Mouse (Mus musculus): ENCODE data around the gene Pik3r1.
A peak's percentile ranks its signal among the peaks of the same experiment; 100 is the strongest.

Gene Pik3r1

DNA sequence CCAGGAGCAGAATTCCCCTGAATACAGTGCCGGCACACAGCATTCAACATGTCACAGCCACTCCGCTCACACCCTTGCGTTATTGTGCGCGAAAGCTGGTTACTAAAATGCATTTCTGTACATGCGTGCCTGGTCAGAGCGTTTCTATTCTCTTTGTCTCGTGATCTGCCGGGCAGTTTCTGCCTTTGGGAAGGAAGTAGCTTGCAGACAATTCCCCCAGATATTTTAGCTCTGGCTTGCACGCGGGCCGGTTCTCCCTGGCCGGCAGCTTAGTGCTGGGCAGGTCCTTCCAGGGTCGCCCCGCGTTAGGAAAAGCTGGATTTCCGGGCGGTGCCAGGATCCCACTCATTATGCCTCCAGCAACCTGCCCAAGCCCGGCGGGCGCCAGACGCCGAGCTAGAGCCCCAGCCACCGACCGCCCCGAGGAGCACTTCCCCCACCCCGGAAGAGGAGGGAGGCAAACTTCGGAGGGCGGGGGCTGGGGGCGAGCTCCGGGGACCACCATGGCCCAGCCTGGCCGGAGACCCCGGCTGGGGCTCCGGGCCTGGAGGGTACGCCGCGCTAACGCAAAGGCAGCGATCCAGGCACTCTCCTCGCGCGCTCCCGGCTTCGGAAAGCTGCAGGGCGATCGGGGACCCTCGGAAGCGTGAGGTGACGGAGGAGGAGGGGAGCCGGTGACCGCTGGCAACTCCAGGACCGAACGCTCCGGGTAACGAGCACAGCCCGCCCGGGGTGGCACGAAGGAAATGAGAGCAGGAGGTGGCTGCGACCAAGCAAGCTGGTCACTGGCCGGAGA, 806 bp downstream of the Pik3r1 start:
- DNase-seq (ENCODE audit: low read depth, low spot score), result peak; percentile 59

DNA sequence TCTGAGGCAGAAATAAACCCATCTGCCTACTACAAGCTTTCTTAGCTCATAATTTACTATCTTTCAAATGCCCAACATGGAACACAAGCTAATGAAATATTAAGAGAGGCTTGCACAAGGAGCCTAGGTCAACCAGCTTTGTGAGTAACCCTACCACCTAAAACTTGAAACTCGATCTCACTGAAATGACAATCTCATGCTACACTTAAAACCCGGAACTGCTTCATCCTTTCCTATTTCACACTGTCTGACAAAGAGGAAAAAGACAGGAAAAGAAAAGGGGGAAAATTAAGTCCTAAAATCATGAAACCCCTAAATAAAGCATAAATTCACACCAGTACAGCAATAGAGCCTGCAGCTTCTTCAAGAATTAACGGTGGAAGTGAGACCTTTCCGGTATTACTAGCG, 1.4 kb downstream of the Pik3r1 start:
- DNase-seq (ENCODE audit: low read depth, low spot score), result no peak

DNA sequence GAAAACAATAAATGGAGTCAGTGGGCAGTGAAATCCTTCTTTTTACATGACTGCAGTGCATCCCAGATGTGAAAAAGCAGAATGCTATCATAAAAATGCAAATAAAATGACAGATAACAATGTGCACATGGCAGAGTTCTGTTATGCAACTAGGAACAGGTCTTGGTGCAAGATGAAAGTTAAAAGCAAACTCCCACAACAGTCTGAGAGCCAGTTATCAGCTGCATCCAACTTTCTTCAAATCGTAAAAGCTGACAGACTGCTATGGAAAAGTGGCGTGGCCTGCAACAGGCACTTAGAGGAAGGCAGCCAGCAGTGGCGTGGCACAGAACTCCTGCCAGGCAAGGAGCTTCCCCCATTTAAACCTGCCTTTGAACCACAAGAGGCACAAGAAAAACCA, 2.0 kb downstream of the Pik3r1 start:
- DNase-seq (ENCODE audit: low read depth, low spot score), result peak; percentile 16

DNA sequence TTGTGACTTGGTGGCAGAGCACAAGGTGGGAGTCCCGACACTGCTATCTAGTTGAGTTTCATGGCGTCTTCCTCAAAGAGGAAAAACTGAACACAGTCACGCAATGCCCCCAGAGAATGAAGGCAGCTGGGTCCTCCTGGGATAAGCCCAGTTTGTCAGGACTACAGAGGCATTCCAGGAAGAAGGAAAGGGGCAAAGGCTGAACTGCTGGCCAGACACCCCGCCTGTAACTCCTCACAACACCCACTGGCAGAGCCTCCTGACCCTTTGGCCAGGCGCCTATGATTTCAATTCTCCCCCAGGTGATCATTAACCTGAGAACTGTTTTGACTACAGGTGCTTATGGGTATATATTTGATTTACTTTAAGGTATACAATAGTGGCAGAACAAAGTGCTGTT, 3.9 kb downstream of the Pik3r1 start:
- DNase-seq (ENCODE audit: low read depth, low spot score), result no peak

GRCm38 (mm10) chr13:101763676-101764075, 4.3 kb downstream of the Pik3r1 start:
- DNase-seq (ENCODE audit: low read depth, low spot score), result no peak

GRCm38 (mm10) chr13:101763149-101763548, 4.9 kb downstream of the Pik3r1 start:
- no peak for DNase-seq (ENCODE audit: low read depth, low spot score)

DNA sequence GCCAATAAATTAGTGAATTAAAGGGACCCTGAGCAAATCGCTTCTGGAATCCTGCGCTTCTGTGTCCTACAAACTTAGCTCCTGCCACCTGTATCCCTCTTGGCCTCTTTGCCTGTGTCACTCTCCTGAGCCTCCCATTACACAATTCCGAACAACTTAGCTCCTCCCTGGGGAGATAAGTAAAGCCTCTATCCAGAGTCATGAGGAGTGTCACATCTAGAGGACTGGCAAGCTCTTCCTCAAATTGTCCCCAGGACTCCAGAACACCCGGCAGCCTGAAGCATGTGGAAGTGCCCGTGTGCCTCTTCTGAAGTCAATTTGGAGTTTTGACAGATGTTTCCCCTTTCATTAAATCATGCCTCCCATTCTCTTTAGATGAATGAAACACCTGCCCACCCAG, 6.4 kb downstream of the Pik3r1 start:
- DNase-seq (ENCODE audit: low read depth, low spot score), result no peak

- DNase-seq (ENCODE audit: low read depth, low spot score), result no peak
Observed at GRCm38 (mm10) chr13:101760953-101761352, 7.1 kb downstream of the Pik3r1 start.

DNA sequence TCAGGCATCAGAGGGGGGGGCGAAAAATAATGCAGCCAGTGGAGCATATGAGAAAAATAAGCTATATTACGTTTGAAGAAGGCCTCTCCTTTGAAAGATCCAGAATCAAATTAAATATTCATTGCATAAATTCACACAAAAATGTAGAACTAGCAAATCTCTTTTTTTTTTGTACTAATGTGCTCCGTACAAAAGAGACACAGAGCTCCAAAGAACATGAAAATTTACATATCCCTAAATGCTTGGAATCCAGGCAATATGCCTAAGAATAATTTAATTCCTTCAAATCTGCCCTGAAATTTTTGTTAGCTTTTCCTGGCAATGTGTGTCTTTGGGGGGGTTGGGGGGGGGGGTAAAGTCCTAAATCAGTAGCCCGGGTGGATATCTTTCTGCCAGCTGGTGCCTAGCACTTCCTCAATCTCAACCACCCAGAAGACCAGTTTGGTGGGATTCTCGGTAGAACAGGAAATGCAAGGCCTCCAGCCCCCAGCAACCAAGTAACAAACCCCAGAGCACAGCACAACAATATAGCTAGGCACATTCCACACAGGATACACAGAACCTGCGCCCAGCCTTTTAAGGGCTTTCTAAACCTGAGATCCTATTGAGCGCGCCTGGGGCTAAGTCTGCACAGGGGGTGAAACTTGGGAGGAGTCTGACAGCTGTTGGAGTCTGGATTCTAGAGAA, 7.9 kb downstream of the Pik3r1 start:
- DNase-seq (ENCODE audit: low read depth, low spot score), result no peak

DNA sequence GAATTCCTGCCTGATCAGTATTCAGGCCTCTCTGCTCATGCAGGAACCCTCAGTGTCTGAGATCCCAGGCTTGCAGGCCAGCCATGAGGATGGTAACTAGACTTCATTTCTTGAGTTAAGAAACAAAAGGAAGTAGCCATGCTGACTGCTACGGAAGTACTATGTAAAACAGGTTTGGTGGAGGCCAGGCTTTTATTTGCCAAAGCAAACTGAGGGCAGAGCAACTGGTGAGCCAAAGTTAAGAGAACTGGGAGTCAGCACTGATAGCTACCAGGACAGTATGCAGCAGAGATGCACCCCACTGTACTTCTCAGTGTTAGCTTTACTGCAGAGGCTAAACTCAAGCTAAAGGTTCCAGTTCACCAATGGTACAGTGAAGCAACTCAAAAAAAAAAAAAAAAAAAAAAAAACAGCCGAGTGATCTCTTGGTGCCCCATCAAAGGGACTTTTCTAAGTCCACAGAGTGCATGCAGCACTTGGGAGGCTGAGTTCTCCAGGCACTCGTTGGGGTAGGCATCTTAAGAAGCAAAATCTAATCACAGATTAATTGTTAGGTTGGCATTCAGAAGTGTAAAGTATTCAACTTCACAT, 8.6 kb downstream of the Pik3r1 start:
- peak; percentile 31 for DNase-seq (ENCODE audit: low read depth, low spot score)

DNA sequence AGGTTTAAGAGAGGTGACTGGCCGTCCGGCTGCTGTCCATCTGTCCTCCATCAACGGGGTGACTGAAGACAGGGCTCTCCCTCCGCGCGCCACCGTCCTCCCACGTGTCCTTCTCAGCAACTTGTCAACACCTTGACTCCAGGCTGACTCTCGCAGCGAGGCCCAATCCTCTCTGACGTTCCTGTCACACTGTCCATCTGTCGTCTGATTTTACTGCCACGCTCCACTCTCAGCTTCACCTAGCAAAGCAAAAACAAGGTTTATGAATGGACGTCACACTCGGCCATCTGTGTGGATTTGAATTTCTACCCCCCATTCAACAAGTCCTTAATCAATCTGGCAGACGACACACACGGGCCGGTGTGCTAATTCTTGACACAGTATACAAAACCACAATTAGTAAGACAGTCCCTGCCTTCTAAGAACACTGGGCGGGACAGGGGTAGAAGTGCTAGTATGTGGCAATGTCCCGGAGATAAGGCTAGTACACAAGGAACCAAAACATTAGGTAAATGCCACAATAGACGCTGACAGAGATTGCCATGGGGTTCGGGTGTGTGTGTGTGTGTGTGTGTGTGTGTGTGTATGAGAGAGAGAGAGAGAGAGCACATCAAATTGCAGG, 10.1 kb downstream of the Pik3r1 start:
- DNase-seq (ENCODE audit: low read depth, low spot score), result no peak

- DNase-seq (ENCODE audit: low read depth, low spot score), result no peak
Observed at GRCm38 (mm10) chr13:101755228-101755627, 12.8 kb downstream of the Pik3r1 start.

DNA sequence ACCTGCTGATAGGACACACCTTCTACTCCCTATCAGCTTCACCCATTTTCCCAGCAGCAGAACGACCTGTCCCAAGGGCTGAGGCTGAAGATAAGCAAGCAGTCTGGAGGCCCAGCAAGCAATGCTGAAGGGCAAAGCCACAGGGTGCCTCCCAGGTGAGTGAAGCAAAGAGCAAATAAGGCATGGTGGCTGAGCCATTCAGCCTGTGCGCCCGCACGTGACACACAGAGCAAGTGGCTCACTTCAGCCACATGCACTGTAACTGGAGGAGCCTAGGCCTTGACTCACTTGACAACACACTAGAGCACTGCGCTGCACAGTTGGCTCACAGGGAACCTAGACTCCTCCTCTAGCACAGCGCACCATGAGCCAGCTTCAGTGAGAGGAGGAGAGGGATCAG, 14.4 kb downstream of the Pik3r1 start:
- DNase-seq (ENCODE audit: low read depth, low spot score), result no peak

GRCm38 (mm10) chr13:101751816-101752215, 16.2 kb downstream of the Pik3r1 start:
- no peak for DNase-seq (ENCODE audit: low read depth, low spot score)

GRCm38 (mm10) chr13:101746012-101746595, 21.9 kb downstream of the Pik3r1 start:
- no peak for DNase-seq (ENCODE audit: low read depth, low spot score)

DNA sequence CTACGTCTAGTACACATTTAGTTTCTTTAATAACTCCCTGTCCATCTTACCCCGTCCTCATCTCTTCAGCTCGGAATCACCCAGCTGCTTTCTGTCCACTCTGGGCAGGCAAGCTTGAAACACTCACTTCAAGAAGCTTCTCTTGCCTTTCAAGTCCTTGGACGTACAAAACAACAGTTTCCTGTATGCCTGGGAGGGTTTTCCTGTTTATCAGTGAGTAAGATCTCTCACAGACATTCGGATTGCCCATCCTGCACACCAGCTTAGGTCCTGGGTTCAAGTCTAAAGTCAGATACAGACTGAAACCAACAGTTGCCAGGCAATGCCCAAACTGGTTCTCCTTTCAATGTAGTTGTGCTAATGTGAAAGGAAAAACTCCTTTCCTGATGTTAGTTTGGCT, 23.1 kb downstream of the Pik3r1 start:
- DNase-seq (ENCODE audit: low read depth, low spot score), result no peak

DNA sequence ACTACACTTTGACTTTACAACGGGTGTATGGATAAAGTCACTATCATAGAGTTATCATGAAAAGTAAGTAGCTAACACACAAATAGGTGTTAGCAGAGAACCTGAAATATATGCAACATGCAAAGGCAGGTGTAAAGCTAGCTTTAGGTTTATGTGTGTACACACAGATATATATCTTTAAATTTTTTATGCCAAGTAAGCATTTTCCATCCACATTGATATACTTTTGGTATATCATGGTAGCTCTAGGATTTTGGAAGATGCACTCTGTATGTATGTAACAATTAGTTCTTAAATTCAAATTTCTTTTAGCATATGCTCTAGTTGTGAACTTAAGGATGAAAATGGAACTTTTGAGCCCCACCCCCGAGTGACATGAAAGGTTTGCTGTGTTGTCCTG, 24.0 kb downstream of the Pik3r1 start:
- DNase-seq (ENCODE audit: low read depth, low spot score), result no peak

DNA sequence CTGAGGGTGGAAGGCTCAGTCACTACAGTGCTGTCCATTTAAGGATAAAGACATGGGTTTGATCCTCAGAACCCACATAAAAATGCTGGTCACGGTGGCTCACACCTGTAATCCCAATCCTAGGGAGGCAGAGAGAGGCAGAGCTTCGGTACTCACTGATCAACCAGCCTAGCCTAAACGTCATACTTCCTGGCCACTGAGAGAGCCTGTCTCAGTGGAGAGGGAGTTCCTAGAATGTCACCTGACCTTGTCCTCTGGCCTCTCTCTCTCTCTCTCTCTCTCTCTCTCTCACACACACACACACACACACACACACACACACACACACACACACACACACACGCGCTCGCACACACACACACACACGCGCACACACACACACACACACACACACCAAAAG, 24.8 kb downstream of the Pik3r1 start:
- no peak for DNase-seq (ENCODE audit: low read depth, low spot score)

- DNase-seq (ENCODE audit: low read depth, low spot score), result no peak
Observed at GRCm38 (mm10) chr13:101742596-101742995, 25.4 kb downstream of the Pik3r1 start.

DNA sequence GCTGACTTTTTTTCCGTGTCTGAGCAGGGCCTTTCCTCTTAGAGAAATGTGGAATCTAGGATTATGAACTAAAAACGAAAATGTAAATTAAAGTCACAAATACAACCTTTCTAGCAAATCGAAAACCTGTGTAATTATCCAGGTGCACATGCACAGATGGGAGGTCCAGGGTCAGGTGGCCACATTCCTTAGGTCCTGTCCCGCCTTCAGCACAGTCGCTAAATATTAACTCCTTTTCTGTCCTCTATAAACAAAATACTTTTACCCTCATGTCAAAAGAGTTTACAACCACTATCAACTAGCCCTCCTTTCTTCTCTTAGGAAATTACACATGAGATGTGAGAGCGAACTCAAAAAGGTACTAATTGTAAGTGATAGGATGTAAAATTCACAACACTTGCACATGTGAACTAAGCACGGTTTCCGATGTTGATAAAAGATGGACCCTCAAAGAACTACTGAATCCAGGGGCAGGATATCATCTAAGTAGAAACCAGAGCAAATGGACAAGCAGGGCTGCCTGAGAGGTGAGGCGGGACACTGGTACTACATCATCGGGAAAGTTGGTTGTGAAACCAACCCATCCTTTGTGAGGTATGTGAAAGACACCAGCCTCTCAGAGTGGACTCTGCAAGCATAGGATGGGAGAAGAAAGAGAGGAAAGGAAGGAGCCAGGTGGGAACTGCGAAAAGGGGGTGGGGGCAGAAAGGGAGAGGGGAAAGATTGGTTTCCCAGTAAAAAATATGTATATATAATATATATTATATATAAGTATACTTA, 26.3 kb downstream of the Pik3r1 start:
- no peak for DNase-seq (ENCODE audit: low read depth, low spot score)

DNA sequence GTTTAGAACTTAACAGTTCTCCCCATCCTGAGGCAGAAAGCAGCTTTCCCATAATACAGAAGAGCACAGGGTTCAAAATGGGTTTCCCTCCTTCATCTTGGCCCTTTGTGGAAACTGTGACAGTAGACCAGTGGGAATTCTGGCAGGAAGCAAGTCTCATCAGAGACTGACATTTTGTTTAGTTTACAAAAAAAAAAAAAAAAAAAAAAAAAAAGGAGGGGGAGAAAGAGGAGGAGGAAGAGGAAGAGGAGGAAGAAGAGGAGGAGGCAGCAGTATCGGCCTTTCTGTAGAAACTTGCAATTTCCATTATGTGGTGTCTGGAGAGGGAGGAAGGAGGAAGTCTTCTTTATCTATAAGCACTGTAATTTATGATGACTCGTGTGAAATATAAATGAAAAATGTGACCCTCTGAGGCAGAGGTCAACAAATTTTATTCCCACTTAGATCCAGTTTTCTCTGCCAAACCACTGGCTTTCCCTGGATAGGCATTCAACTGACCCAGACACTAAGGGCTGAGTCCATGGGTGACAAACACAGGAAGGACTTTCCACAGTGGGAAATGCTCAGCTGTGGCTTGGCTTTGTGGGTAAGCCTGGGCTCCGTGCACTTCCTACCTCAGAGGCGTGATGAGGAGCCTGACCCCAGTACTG, 28.2 kb downstream of the Pik3r1 start:
- DNase-seq (ENCODE audit: low read depth, low spot score), result no peak
